Mouse (Mus musculus) liver, adult 2 months (tissue): ENCODE measurements around the gene Psmb3. TPM values are rescaled to one million over a fixed set of nuclear protein-coding genes. Genes with fewer than 3 reads are reported as not detected.
A peak's percentile ranks its signal among the peaks of the same experiment; 100 is the strongest.

Source experiments
- DNase-seq: peaks from one replicate; pipeline ENCODE4 v3.0.0-alpha.2; 2011; ENCODE audit warnings: low read depth, low spot score; ENCODE audit errors: extremely low read depth
- H3K27ac ChIP-seq: fragments of 200-500 bp; replicated peaks from 2 replicates; pipeline ENCODE4 v1.5.1; 2012; ENCODE audit warnings: low read depth, mild to moderate bottlenecking, control low read depth, inconsistent platforms, low read length; ENCODE audit not compliant: insufficient read depth
- H3K27me3 ChIP-seq: fragments of 200-500 bp; 2 replicates; pipeline ENCODE4 v1.6.1; 2012; ENCODE audit warnings: mild to moderate bottlenecking, moderate library complexity, low read length, inconsistent platforms; ENCODE audit not compliant: control insufficient read depth, insufficient read depth
- H3K36me3 ChIP-seq: fragments of 200-500 bp; 2 replicates; pipeline ENCODE4 v1.6.1; 2012; ENCODE audit warnings: low read length, inconsistent platforms; ENCODE audit not compliant: control insufficient read depth, insufficient read depth
- H3K4me1 ChIP-seq: fragments of 200-500 bp; 2 replicates; pipeline ENCODE4 v1.6.1; 2011; ENCODE audit warnings: low read length; ENCODE audit not compliant: control insufficient read depth, insufficient read depth
- H3K4me3 ChIP-seq: fragments of 200-500 bp; 2 replicates; pipeline ENCODE4 v1.5.1; 2011; ENCODE audit warnings: low read depth, mild to moderate bottlenecking, control low read depth, low read length, moderate library complexity; ENCODE audit not compliant: insufficient read depth
- H3K79me2 ChIP-seq: fragments of 200-500 bp; 2 replicates; pipeline ENCODE4 v1.6.1; 2012; ENCODE audit warnings: inconsistent platforms, mild to moderate bottlenecking, low read length, moderate library complexity; ENCODE audit not compliant: control insufficient read depth, insufficient read depth
- H3K9ac ChIP-seq: fragments of 200-500 bp; 2 replicates; pipeline ENCODE4 v1.6.1; 2012; ENCODE audit warnings: low read depth, mild to moderate bottlenecking, control low read depth, inconsistent platforms, low read length
- CTCF ChIP-seq: fragments of 200-500 bp; IDR thresholded peaks from 2 replicates; pipeline ENCODE4 v1.5.1; 2011; ENCODE audit warnings: low read depth, low read length, control low read depth
- POLR2A ChIP-seq: fragments of 200-500 bp; IDR thresholded peaks from 2 replicates; pipeline ENCODE4 v1.6.1; 2011; ENCODE audit warnings: low read length, control low read depth; ENCODE audit not compliant: insufficient read depth; ENCODE audit errors: extremely low read depth
- WGBS: fragments of 180-500 bp; shearing (Covaris S2); methylation state at CpG from one replicate; pipeline ENCODE4 v1.1.7; 2018; 5-methylcytosine and 5-hydroxymethylcytosine counted together
- polyA plus RNA-seq: library from polyadenylated mRNA; depleted of rRNA; stranded (reverse); fragments of >200 nt; gene quantifications from 2 replicates; pipeline ENCODE4 v1.2.3, GENCODE M21; 2012
- total RNA-seq: library from RNA; depleted of rRNA; stranded (reverse); fragments of >200 nt; gene quantifications from 2 replicates; pipeline ENCODE4 v1.2.3, GENCODE M21; 2014

Gene Psmb3
- total and polyA plus RNA-seq, 2 experiments, result 281 to 299 TPM

DNA sequence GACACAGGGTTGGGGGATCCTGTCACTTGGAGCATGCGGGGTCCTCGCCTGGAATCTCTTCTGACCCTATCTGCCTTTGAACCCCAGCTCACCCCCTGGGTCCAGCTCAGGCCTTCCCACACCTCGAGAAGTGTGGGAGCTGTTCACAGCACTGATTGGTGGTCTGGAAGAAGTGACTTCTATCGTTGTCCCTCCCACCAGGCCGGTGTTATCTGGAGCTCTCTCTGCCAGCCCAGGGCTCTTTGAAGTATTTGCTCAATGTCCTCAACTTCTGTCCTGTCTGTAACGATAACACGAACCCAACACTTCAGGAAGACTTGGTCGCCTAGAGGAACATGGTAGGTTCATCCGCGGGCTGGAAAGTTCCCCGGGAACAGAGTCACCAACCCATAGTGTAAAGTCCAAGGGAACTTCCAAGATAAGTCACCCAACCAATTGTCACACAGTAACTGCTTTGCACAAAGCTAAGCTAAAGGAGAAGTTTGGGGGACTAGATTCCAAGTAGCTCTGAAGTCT, 44.4 kb upstream of the Psmb3 start:
- 30% methylated on average over 11 of the region's 11 CpGs for WGBS
- DNase-seq, result peak; percentile 75
- H3K36me3 ChIP-seq, result no peaks in the 10 kb centered on the region
- H3K27ac ChIP-seq, result peak overlapping the region; percentile 87
- H3K9ac ChIP-seq, result peak overlapping the region; percentile 16; the same call in 1 of the 2 replicates
- TF ChIP-seq POLR2A (no peak), CTCF (no peak)
- peaks cover 14% of the 10 kb centered on the region for H3K4me1 ChIP-seq
- H3K79me2 ChIP-seq, result no peaks in the 10 kb centered on the region
- no peaks in the 10 kb centered on the region for H3K27me3 ChIP-seq
- 0 out of 2 replicates have a peak overlapping the region, but pooled peaks have one; percentile 85 for H3K4me3 ChIP-seq

DNA sequence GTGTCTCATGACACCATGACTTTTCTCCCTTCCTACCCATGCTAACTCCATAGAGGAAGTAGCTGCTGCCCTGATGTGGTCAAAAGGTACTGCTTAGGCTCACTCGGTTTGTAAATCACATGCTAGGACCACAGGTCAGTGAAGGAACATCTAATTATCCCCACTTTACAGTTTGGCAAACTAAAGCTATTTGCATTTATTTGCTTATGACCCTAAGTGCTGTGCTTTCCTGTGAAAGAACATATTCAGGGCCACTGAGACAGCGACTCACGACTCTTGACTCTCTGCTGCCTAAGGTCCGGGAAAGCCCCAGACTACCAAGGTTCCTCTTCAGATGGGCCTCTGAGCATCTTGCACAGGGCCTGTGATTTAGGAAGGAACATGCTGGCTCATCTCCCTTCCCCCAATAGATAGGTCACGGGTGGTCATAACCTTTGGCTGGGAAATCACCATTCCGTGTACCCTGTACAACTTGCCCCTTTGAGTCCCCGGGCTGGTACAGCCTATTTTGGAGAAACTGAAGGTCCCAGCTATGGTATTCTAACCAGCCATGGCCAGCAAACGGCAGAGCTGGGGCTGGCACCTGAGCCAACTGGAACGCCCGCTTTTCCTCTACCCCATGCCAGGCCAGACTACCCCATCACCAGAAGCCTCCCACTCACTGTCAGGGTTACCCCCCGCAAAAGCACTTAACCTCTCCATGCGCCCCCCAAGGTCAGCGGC, 43.8 kb upstream of the Psmb3 start:
- Histone ChIP-seq H3K4me3 (peak overlapping the region; percentile 85), H3K79me2 (no peaks in the 10 kb centered on the region), H3K36me3 (no peaks in the 10 kb centered on the region), H3K4me1 (peaks cover 14% of the 10 kb centered on the region), H3K9ac (peak overlapping the region; percentile 97), H3K27ac (peak overlapping the region; percentile 87), H3K27me3 (no peaks in the 10 kb centered on the region)
- TF ChIP-seq CTCF, result no peak
- DNase-seq, result peak; percentile 54
- WGBS, result under 1% methylated on average over 13 of the region's 13 CpGs

DNA sequence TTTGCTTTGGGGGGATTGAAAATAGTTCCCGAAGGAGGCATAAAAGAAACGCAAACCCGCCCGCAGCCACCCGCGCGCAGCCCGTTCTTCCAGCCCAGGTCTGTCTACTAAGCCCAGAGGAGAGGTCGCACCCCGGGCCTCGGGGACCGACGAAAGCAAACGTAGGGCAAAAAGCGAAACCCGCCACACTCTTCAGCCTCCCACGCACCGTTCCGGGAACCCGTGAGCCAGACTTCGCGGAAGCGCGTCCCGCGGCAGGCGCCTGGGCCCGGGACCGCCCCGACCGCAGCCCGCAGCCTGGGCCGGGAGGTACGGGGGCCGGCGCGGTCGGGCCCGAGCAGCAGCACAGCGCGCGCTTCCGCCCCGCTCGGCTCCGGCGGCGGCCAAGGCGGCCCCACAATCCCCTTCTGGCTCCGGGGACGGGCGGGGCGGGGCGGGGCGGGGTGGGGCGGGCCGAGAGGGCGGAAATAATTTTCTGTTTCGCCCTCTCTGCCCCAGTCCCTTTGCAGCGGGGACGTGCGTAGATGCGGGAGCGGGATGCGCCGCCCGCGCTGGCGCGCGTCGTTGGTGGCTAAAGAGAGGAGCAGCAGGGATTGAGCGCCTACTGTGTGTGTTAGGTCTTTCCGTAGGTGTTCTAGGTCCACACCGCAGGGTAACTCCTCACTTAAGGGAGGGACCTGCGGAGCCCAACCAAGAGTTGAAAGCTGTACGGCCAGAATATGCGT, 43.0 kb upstream of the Psmb3 start:
- Histone ChIP-seq H3K36me3 (no peaks in the 10 kb centered on the region), H3K79me2 (no peaks in the 10 kb centered on the region), H3K4me3 (peak overlapping the region; percentile 85), H3K27ac (peak overlapping the region; percentile 87), H3K4me1 (peaks cover 14% of the 10 kb centered on the region), H3K27me3 (no peaks in the 10 kb centered on the region), H3K9ac (peak overlapping the region; percentile 97)
- under 1% methylated on average over 76 of the region's 78 CpGs for WGBS
- no peak for TF ChIP-seq CTCF
- TF ChIP-seq POLR2A, result peak; percentile 74; the same call in 1 of the 2 replicates
- DNase-seq, result peak; percentile 59

DNA sequence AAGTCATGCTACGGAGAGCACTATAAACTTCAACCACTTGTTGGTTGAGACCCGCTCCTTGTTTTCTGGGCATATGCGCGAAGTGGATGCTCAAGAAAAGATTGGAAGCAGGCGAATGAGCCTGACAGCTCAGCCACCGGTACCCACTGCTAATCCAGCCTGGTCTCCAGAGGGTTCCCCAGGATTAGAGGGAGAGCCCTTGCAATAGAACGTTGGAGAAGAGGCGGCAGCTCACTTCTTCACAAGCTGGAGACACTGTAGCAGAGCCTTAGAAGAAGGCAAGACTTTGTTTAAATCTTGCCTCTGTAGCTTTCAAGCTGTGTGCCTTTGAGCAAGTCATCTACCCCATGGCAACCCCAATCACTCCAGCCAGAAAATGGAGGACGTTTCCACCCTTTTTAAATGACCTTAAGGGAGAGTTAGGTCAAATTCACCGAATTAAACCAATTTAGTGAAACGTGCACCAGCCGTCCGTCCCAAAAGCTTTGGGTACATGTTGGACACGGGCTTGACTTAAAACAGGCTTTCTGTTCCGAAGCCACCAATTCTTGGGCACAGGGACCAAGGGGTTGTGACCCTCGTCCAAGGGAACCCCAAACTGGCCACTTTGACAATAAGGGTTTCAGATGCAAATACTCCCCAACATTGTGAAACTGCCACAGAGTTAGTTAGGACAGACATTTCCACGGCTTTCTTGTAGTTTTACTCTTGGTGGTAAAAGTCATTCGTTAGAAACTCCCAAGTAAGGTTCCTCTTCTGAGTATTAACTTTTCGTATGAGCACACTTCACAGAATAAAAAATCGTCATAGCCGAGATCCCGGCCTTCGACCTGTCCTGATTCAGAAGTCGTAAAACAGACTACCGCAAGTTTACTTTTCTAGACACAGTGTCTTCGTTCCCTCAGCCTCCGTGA, 42.2 kb upstream of the Psmb3 start:
- peak overlapping the region; percentile 59 for H3K4me3 ChIP-seq
- no peak for DNase-seq
- no peaks in the 10 kb centered on the region for H3K79me2 ChIP-seq
- no peaks in the 10 kb centered on the region for H3K27me3 ChIP-seq
- H3K4me1 ChIP-seq, result peaks cover 14% of the 10 kb centered on the region
- H3K9ac ChIP-seq, result peak overlapping the region; percentile 62
- no peaks in the 10 kb centered on the region for H3K36me3 ChIP-seq
- TF ChIP-seq CTCF, result no peak
- no peak for TF ChIP-seq POLR2A
- peak overlapping the region; percentile 35; the same call in 1 of the 2 replicates for H3K27ac ChIP-seq
- WGBS, result 13% methylated on average over 27 of the region's 27 CpGs

DNA sequence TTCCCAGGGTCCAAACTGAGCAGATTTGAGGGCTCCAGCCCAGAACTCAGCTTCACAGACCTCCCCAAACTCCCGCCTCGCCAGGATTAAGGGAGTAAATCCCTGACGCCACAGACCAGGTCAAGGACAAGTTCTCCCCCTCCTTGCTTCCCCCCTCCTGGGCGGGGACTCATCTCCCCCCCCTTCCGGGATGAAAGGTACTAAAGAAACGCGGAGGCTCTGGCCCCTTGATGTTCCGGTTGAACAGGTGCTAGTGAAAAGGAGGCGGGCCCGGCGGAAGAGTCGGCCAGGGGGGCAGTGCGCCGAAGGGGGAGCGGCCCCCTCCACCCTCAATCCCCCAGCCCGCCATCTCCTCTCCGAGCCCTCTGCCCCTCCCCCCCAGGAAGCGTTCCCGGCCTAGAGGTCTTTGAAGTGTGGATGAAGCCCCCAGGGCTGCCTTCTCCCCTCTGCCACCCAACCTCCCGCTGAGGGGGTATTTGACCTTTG, 41.5 kb upstream of the Psmb3 start:
- H3K27me3 ChIP-seq, result no peaks in the 10 kb centered on the region
- no peak for DNase-seq
- H3K27ac ChIP-seq, result no peak overlapping the region; the same call in 1 of the 2 replicates
- no peaks in the 10 kb centered on the region for H3K79me2 ChIP-seq
- TF ChIP-seq POLR2A (no peak), CTCF (no peak)
- H3K36me3 ChIP-seq, result no peaks in the 10 kb centered on the region
- H3K9ac ChIP-seq, result peak overlapping the region; percentile 30; the same call in 1 of the 2 replicates
- peak overlapping the region; percentile 46 for H3K4me3 ChIP-seq
- 5% methylated on average over 20 of the region's 20 CpGs for WGBS
- peaks cover 14% of the 10 kb centered on the region for H3K4me1 ChIP-seq
